Mouse (Mus musculus): ENCODE results near the gene Ermp1. TPM values are rescaled to one million over a fixed set of nuclear protein-coding genes. Genes with fewer than 3 reads are reported as not detected.

Ermp1 gene
- polyA plus RNA-seq, 1 experiment from 2014 or later = 9.4 TPM

- Histone ChIP-seq H3K9ac (ENCODE audit: low read depth, low read length) (no peak overlapping the region), H3K27me3 (ENCODE audit: control insufficient read depth, insufficient read depth, low read depth, low read length) (no peaks in the 10 kb centered on the region), H3K4me1 (ENCODE audit: control insufficient read depth, insufficient read depth, low read length) (no peaks in the 10 kb centered on the region), H3K36me3 (ENCODE audit: control insufficient read depth, insufficient read depth, low read length) (no peaks in the 10 kb centered on the region), H3K4me2 (ENCODE audit: low read length) (no peak overlapping the region), H3K4me3 (ENCODE audit: low read depth, low read length) (no peak overlapping the region), H3K9me3 (replicated peaks; ENCODE audit: control insufficient read depth, low read length, poor library complexity, severe bottlenecking) (no peaks in the 10 kb centered on the region), H3K27ac (ENCODE audit: low read length) (no peak overlapping the region)
- 88% methylated on average over 4 of the region's 4 CpGs for WGBS
- no peak for ATAC-seq
These were observed 7.8 kb upstream of the Ermp1 start for GRCm38 (mm10) chr19:29656029-29656428.

GRCm38 (mm10) chr19:29655148-29655547 is 6.9 kb upstream of the Ermp1 start:
- H3K4me3 ChIP-seq (ENCODE audit: low read depth, low read length) = no peak overlapping the region
- no peak for ATAC-seq
- no peaks in the 10 kb centered on the region for H3K36me3 ChIP-seq (ENCODE audit: control insufficient read depth, insufficient read depth, low read length)
- H3K4me2 ChIP-seq (ENCODE audit: low read length) = no peak overlapping the region
- H3K9me3 ChIP-seq (replicated peaks; ENCODE audit: control insufficient read depth, low read length, poor library complexity, severe bottlenecking) = no peaks in the 10 kb centered on the region
- H3K9ac ChIP-seq (ENCODE audit: low read depth, low read length) = no peak overlapping the region
- H3K27me3 ChIP-seq (ENCODE audit: control insufficient read depth, insufficient read depth, low read depth, low read length) = no peaks in the 10 kb centered on the region
- H3K27ac ChIP-seq (ENCODE audit: low read length) = no peak overlapping the region
- H3K4me1 ChIP-seq (ENCODE audit: control insufficient read depth, insufficient read depth, low read length) = no peaks in the 10 kb centered on the region
- WGBS = 46% methylated on average over 6 of the region's 6 CpGs

GRCm38 (mm10) chr19:29653768-29654265 is 5.6 kb upstream of the Ermp1 start:
- Histone ChIP-seq H3K4me3 (ENCODE audit: low read depth, low read length) (no peak overlapping the region), H3K9me3 (replicated peaks; ENCODE audit: control insufficient read depth, low read length, poor library complexity, severe bottlenecking) (no peaks in the 10 kb centered on the region), H3K27me3 (ENCODE audit: control insufficient read depth, insufficient read depth, low read depth, low read length) (no peaks in the 10 kb centered on the region), H3K4me2 (ENCODE audit: low read length) (no peak overlapping the region), H3K36me3 (ENCODE audit: control insufficient read depth, insufficient read depth, low read length) (no peaks in the 10 kb centered on the region), H3K9ac (ENCODE audit: low read depth, low read length) (no peak overlapping the region), H3K4me1 (ENCODE audit: control insufficient read depth, insufficient read depth, low read length) (no peaks in the 10 kb centered on the region), H3K27ac (ENCODE audit: low read length) (no peak overlapping the region)
- WGBS = 71% methylated on average over 9 of the region's 9 CpGs
- ATAC-seq = no peak

- 89% methylated on average over 1 of the region's 1 CpGs for WGBS
- no peak overlapping the region for H3K9ac ChIP-seq (ENCODE audit: low read depth, low read length)
- H3K36me3 ChIP-seq (ENCODE audit: control insufficient read depth, insufficient read depth, low read length) = no peaks in the 10 kb centered on the region
- H3K4me2 ChIP-seq (ENCODE audit: low read length) = no peak overlapping the region
- no peak overlapping the region for H3K4me3 ChIP-seq (ENCODE audit: low read depth, low read length)
- H3K27me3 ChIP-seq (ENCODE audit: control insufficient read depth, insufficient read depth, low read depth, low read length) = no peaks in the 10 kb centered on the region
- no peak overlapping the region for H3K27ac ChIP-seq (ENCODE audit: low read length)
- peaks cover 1% of the 10 kb centered on the region; the same call in 1 of the 2 replicates for H3K9me3 ChIP-seq (replicated peaks; ENCODE audit: control insufficient read depth, low read length, poor library complexity, severe bottlenecking)
- no peak for ATAC-seq
- peaks cover 5% of the 10 kb centered on the region for H3K4me1 ChIP-seq (ENCODE audit: control insufficient read depth, insufficient read depth, low read length)
These were observed 1.5 kb upstream of the Ermp1 start for GRCm38 (mm10) chr19:29649683-29650082.

GRCm38 (mm10) chr19:29648550-29648914 is 317 bp upstream of the Ermp1 start:
- H3K9ac ChIP-seq (ENCODE audit: low read depth, low read length) = peak overlapping the region; percentile 81; the same call in 1 of the 2 replicates
- H3K4me1 ChIP-seq (ENCODE audit: control insufficient read depth, insufficient read depth, low read length) = peaks cover 5% of the 10 kb centered on the region
- peak overlapping the region; percentile 76 for H3K4me3 ChIP-seq (ENCODE audit: low read depth, low read length)
- peak overlapping the region; percentile 91 for H3K27ac ChIP-seq (ENCODE audit: low read length)
- no peaks in the 10 kb centered on the region for H3K27me3 ChIP-seq (ENCODE audit: control insufficient read depth, insufficient read depth, low read depth, low read length)
- no peaks in the 10 kb centered on the region for H3K36me3 ChIP-seq (ENCODE audit: control insufficient read depth, insufficient read depth, low read length)
- H3K4me2 ChIP-seq (ENCODE audit: low read length) = peak overlapping the region; percentile 56
- H3K9me3 ChIP-seq (replicated peaks; ENCODE audit: control insufficient read depth, low read length, poor library complexity, severe bottlenecking) = peaks cover 2% of the 10 kb centered on the region; the same call in 1 of the 2 replicates
- no peak; the same call in 1 of the 2 replicates for ATAC-seq
- 21% methylated on average over 4 of the region's 4 CpGs for WGBS

- Histone ChIP-seq H3K27ac (ENCODE audit: low read length) (no peak overlapping the region), H3K4me1 (ENCODE audit: control insufficient read depth, insufficient read depth, low read length) (peaks cover 5% of the 10 kb centered on the region), H3K9me3 (replicated peaks; ENCODE audit: control insufficient read depth, low read length, poor library complexity, severe bottlenecking) (peaks cover 2% of the 10 kb centered on the region; the same call in 1 of the 2 replicates), H3K9ac (ENCODE audit: low read depth, low read length) (no peak overlapping the region), H3K4me3 (ENCODE audit: low read depth, low read length) (no peak overlapping the region), H3K36me3 (ENCODE audit: control insufficient read depth, insufficient read depth, low read length) (no peaks in the 10 kb centered on the region), H3K27me3 (ENCODE audit: control insufficient read depth, insufficient read depth, low read depth, low read length) (no peaks in the 10 kb centered on the region), H3K4me2 (ENCODE audit: low read length) (no peak overlapping the region)
- ATAC-seq = no peak
- WGBS = 96% methylated on average over 6 of the region's 6 CpGs
These were observed 3.5 kb downstream of the Ermp1 start for GRCm38 (mm10) chr19:29644747-29645146.

GRCm38 (mm10) chr19:29643194-29643922 is 4.9 kb downstream of the Ermp1 start:
- Histone ChIP-seq H3K27ac (ENCODE audit: low read length) (no peak overlapping the region), H3K9me3 (replicated peaks; ENCODE audit: control insufficient read depth, low read length, poor library complexity, severe bottlenecking) (peaks cover 2% of the 10 kb centered on the region; the same call in 1 of the 2 replicates), H3K9ac (ENCODE audit: low read depth, low read length) (no peak overlapping the region), H3K4me1 (ENCODE audit: control insufficient read depth, insufficient read depth, low read length) (peaks cover 2% of the 10 kb centered on the region), H3K4me3 (ENCODE audit: low read depth, low read length) (no peak overlapping the region), H3K36me3 (ENCODE audit: control insufficient read depth, insufficient read depth, low read length) (no peaks in the 10 kb centered on the region), H3K4me2 (ENCODE audit: low read length) (no peak overlapping the region), H3K27me3 (ENCODE audit: control insufficient read depth, insufficient read depth, low read depth, low read length) (no peaks in the 10 kb centered on the region)
- 70% methylated on average over 11 of the region's 11 CpGs for WGBS
- ATAC-seq = no peak

GRCm38 (mm10) chr19:29642211-29642610 is 6.0 kb downstream of the Ermp1 start:
- Histone ChIP-seq H3K27me3 (ENCODE audit: control insufficient read depth, insufficient read depth, low read depth, low read length) (no peaks in the 10 kb centered on the region), H3K4me1 (ENCODE audit: control insufficient read depth, insufficient read depth, low read length) (peaks cover 2% of the 10 kb centered on the region; the same call in 1 of the 2 replicates), H3K27ac (ENCODE audit: low read length) (no peak overlapping the region), H3K9me3 (replicated peaks; ENCODE audit: control insufficient read depth, low read length, poor library complexity, severe bottlenecking) (peaks cover 2% of the 10 kb centered on the region; the same call in 1 of the 2 replicates), H3K36me3 (ENCODE audit: control insufficient read depth, insufficient read depth, low read length) (no peaks in the 10 kb centered on the region), H3K4me3 (ENCODE audit: low read depth, low read length) (no peak overlapping the region), H3K4me2 (ENCODE audit: low read length) (no peak overlapping the region), H3K9ac (ENCODE audit: low read depth, low read length) (no peak overlapping the region)
- 46% methylated on average over 6 of the region's 6 CpGs for WGBS
- ATAC-seq = no peak

- Histone ChIP-seq H3K27me3 (ENCODE audit: control insufficient read depth, insufficient read depth, low read depth, low read length) (no peaks in the 10 kb centered on the region), H3K4me2 (ENCODE audit: low read length) (no peak overlapping the region), H3K27ac (ENCODE audit: low read length) (no peak overlapping the region), H3K36me3 (ENCODE audit: control insufficient read depth, insufficient read depth, low read length) (peaks cover under 1% of the 10 kb centered on the region; the same call in 1 of the 2 replicates), H3K4me1 (ENCODE audit: control insufficient read depth, insufficient read depth, low read length) (no peaks in the 10 kb centered on the region), H3K9ac (ENCODE audit: low read depth, low read length) (no peak overlapping the region), H3K4me3 (ENCODE audit: low read depth, low read length) (no peak overlapping the region), H3K9me3 (replicated peaks; ENCODE audit: control insufficient read depth, low read length, poor library complexity, severe bottlenecking) (peaks cover 2% of the 10 kb centered on the region; the same call in 1 of the 2 replicates)
- no peak for ATAC-seq
- WGBS = 42% methylated on average over 5 of the region's 5 CpGs
These were observed 6.7 kb downstream of the Ermp1 start for GRCm38 (mm10) chr19:29641510-29641909.
